Mouse (Mus musculus) naive thymus-derived CD4-positive, alpha-beta T cell, adult 2 months (primary cell): ENCODE measurements at regions not wholly inside any gene's neighbourhood (a gene's known extent, or its start where the extent isn't known, plus 50 kb on each side); places are given as distances from the start of the nearest gene placed in this dataset.

ENCODE experiments used
- DNase-seq: peaks from one replicate; pipeline ENCODE4 v3.0.0-alpha.2; 2011; ENCODE audit warnings: low read depth

GRCm38 (mm10) chrX:166971721-166972120, 237.4 kb downstream of the Tmsb4x start:
- no peak for DNase-seq

GRCm38 (mm10) chrX:166964656-166965582, 244.2 kb downstream of the Tmsb4x start:
- no peak for DNase-seq

- DNase-seq = peak; percentile 39
Observed at GRCm38 (mm10) chrX:166952528-166953189, 256.5 kb downstream of the Tmsb4x start.

GRCm38 (mm10) chrX:166951011-166951410, 258.1 kb downstream of the Tmsb4x start:
- no peak for DNase-seq

DNA sequence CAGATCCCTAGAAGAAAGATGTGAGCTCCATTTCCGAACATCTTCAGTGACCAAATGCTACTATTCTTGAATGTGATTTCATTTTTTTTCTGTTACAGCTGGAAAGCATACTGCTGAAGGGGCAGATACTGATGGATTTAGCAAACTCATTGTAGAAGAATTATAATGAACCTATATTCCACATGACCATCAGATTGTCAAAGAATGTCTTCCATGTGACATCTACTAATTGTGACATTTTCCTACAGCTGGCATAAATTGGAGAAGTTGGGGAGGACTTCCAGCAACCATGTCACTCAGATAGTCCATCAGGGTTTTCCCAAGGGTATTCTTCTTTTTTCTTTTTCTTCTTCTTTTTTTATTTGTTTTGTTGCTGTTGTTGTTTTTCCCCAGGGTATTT, 263.2 kb downstream of the Tmsb4x start:
- no peak for DNase-seq

GRCm38 (mm10) chrX:166945476-166945875, 263.6 kb downstream of the Tmsb4x start:
- peak; percentile 1 for DNase-seq

DNA sequence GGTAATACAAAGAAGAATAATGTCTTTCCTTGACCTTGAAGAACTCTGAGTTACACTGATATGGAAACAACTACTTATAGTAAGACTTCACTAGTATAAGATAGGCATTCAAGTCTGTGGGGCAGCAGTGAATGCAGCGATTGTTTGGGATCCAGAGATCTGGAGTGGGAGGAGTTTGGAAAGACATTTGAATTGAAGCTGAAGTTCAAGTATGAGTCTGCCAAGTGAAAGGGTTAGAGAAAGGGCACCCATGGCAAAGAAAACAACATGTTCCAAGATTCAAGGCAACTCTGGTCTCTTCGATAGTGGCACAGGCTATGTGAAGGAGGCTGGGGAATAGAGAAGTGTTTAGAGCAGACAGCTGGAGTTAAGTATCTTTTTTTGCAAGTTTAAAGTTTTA, 275.3 kb downstream of the Tmsb4x start:
- DNase-seq = no peak

DNA sequence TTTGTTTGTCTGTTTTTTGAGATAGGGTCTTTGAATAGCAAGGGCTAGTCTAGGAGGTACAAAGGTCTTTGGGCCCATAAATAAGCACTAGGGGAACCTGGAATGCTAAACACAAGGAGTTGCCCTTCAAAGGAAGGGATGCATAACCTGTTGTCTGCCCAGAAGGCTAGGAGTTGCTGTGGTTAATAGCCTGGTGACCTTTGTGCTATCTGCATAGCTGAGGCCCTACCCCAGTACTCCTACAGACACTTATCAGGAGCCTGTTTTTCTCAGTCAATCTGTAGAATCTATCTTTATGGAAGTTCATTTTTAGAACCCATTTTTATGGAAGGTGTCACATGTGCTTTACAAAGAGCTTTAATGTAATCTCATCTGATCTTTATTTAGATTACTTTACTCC, 276.6 kb downstream of the Tmsb4x start:
- no peak for DNase-seq

GRCm38 (mm10) chrX:166931048-166931447, 278.1 kb downstream of the Tmsb4x start:
- no peak for DNase-seq

GRCm38 (mm10) chrX:166929716-166930420, 279.2 kb downstream of the Tmsb4x start:
- DNase-seq = no peak

GRCm38 (mm10) chrX:166915356-166915953, 293.7 kb downstream of the Tmsb4x start:
- no peak for DNase-seq

- DNase-seq = no peak
Observed at GRCm38 (mm10) chrX:166906602-166907001, 302.5 kb downstream of the Tmsb4x start.

DNA sequence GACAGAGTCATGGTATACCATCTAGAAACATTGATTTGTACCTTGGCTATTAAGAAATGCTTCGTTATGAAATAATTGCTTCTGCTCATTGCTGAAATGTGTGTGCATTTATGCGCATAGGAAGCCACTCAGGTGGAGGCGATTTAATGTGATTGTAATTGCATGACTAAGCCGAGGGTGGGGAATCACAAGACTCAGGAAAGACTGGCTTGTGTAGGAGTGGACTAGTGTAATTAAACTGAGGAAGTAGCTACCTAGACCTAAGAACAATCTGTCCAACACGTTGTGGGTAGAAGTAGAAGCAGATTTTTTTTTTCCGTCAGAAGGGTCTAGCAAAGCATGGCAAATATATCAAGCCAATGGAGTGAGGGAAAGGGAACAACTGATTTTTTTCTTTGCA, 308.4 kb downstream of the Tmsb4x start:
- DNase-seq = no peak

DNA sequence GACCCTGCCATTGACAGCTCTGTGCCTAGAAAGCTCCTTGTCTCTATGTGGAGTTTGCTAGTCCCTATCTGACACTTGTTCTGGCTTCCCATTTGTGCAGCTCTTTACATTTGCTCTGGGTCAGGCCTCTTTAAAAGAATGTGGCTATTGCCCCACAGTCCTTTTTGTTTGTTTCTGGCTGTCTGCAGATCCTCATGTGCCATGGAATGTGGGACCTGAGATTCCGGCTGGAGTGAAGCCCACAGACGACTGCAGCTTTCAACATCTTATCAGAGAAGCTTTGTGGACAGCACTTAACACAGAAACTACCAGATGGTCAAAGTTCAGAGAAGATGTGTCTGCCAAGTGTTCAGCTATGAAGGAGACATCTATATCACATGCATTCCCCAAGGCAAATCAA, 309.7 kb upstream of the Egfl6 start:
- DNase-seq = no peak

DNA sequence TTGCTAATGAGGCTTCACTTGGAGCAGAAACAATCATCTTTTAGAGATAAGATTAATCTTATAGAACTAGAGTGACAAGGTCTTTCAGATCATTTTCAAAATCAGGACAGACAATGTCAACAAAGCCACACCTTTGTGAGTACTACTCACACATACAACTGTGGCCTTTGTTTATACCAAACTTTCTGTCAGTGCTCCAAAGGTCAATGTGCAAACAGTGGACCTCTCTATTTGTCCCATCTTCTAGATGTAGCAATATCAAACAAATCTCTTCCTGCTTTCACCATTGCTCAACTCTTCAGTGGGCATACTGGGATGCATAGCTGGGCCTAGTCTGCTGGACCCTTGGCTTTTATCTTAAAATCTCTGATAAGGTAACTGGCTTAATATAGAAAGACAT, 300.9 kb upstream of the Egfl6 start:
- DNase-seq = no peak

- no peak for DNase-seq
Observed at GRCm38 (mm10) chrX:166869515-166869914, 284.0 kb upstream of the Egfl6 start.

DNA sequence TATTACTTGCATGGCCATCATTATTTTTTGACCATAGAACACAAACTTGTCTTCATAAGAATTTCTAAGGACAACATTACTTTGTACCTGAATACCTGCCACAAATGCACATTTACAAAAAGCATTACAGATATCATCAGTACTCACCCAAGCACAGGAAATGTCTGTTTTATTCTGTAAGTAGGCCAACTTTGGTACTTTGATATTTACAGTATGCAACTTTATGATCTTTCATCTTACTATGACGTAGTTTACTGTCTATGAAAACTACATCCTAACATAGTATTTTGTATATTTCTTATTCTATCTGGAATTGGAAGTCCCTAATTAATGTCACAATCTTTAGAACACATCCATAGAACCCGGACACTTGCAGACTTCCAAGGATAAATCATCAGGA, 282.2 kb upstream of the Egfl6 start:
- DNase-seq = no peak
